Mouse (Mus musculus): ENCODE results near the gene Pitpna.

DNA sequence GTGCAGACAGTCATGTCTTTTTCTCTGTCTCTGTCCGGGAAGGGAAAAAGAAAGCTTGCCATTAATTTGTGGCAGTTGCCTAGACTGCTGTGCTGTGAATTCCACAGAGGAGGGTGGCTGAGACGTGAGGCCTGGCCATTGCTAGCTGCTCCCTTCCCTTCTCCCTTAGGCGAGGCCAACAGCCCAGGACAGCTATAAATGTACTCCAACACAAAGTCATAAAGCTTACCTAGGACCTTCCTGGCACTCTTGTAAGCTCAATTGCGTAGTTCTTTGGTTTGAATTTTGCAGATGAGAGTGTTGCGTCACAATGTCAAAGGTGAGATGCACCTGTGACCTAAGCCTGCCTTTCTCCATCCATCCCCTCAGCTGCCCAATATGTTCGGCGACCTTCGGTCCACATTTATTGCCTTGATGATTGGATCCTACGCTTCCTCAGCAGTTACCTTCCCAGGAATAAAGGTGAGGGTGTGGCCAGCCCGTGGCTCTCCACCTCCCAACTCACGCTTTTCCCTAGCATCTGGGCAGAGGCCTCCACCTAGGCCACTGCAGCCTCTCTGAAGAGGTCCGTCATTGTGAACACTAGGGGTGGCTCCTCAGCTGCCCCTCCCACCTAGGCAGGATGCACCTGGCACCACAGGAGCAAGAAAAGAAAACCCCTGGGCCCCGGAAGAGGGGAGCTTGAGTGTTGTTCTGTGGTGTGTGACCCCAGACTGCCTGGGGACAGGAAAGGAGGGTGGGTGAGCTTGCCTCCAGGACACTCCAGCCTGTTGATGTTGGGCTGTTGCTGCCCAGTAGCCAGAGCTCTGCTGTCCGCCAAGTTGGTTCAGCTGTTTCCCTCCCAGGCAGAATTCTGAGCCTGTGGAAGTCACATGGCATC is 27.1 kb upstream of the Pitpna start:
- TF ChIP-seq CTCF (IDR thresholded peaks at IDR 0.05; ENCODE audit: insufficient read depth, low read depth, low read length), result no peak
- no peak for TF ChIP-seq POLR2A (IDR thresholded peaks at IDR 0.05; ENCODE audit: insufficient read depth, low read depth, low read length)
